ENCODE assay signal across 25 mouse cellular contexts in the genomic region with DNA sequence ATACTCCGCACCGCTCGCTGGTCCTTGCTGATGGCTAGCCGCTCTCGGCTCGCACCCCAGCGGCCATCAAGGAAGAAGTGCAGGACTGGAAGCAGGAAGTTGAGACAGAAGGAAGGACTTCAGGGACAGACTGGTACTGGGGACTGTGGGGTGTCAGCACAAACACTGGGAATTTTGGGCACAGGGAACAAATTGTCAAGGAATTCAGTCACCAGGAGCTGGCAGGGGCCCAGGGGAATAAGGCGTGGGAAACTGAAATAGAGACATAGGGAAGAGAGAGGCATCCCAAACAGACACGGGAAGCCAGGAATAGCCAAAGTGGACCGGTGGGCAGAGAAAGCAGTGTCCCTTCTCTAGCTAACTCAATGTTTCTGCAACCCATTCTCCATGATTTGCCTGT. TPM values are rescaled to one million over a fixed set of nuclear protein-coding genes. Genes with fewer than 3 reads are reported as not detected.
DNase-seq lines count a peak whose midpoint lies in the region; ATAC-seq lines count a peak whose summit lies in the region.
"Had no signal": no experiment of that assay in that cellular context is flagged by ENCODE, and none has a peak within 500 bp of the region (broad histone marks: within the 10 kb centered on the region; RNA-seq: fewer than 3 reads in every experiment).

No protein-coding gene starts in this region.

- 95% methylated on average over 10 of the region's 10 CpGs for WGBS in forebrain, embryonic 10.5 days
- 89% methylated on average over 10 of the region's 10 CpGs for WGBS in forebrain, embryonic 15.5 days

- no peak overlapping the region for H3K4me2 ChIP-seq in forebrain, embryonic 15.5 days (replicated peaks)
- H3K4me2 ChIP-seq: embryonic facial prominence, embryonic 12.5 days; embryonic facial prominence, embryonic 15.5 days; forebrain, embryonic 13.5 days; heart, embryonic 11.5 days; hindbrain, embryonic 12.5 days; hindbrain, embryonic 15.5 days had no signal

- no peak for ATAC-seq in forebrain, embryonic 15.5 days (replicated peaks)
- ATAC-seq: forebrain, embryonic 13.5 days had no signal

- no peak for DNase-seq in forebrain, embryonic 10.5 days (ENCODE audit: extremely low spot score, low spot score)
- peak; percentile 64 to 78 for DNase-seq in left cerebral cortex, adult 18-20 months (ENCODE audit: low spot score in 2 of 2)
- no peak for DNase-seq in left cerebral cortex, adult 11 months (ENCODE audit: low spot score)
- peak; percentile 39 for DNase-seq in testis, postnatal 10 days (ENCODE audit: low spot score)
- DNase-seq in testis, postnatal 14 days (ENCODE audit: low spot score), result no peak
- DNase-seq in thymus, adult 18-20 months, result no peak
- DNase-seq: adrenal gland, adult 2 months; adrenal gland, postnatal 14 days; B cell, adult 2 months; cerebellum, adult 11-12 months; cerebellum, adult 8-10 months; cerebellum, postnatal 25 days; gastrocnemius, adult 2 months; gastrocnemius, postnatal 14 days; heart, adult 11 months had no signal

- H3K9me3 ChIP-seq in forebrain, embryonic 10.5 days, result no peaks in the 10 kb centered on the region
- no peaks in the 10 kb centered on the region for H3K9me3 ChIP-seq in forebrain, embryonic 15.5 days
- H3K9me3 ChIP-seq: embryonic facial prominence, embryonic 12.5 days; embryonic facial prominence, embryonic 15.5 days; forebrain, embryonic 13.5 days; hindbrain, embryonic 12.5 days; hindbrain, embryonic 15.5 days had no signal

- peaks cover 66% of the 10 kb centered on the region for H3K36me3 ChIP-seq in forebrain, embryonic 10.5 days (replicated peaks)
- peaks cover 85% of the 10 kb centered on the region for H3K36me3 ChIP-seq in forebrain, embryonic 15.5 days

- H3K9ac ChIP-seq in forebrain, embryonic 15.5 days (replicated peaks), result no peak overlapping the region
- H3K9ac ChIP-seq: embryonic facial prominence, embryonic 12.5 days; embryonic facial prominence, embryonic 15.5 days; forebrain, embryonic 13.5 days; hindbrain, embryonic 12.5 days; hindbrain, embryonic 15.5 days had no signal

- H3K4me1 ChIP-seq in forebrain, embryonic 10.5 days, result peaks cover 23% of the 10 kb centered on the region
- H3K4me1 ChIP-seq in forebrain, embryonic 15.5 days, result no peaks in the 10 kb centered on the region
- H3K4me1 ChIP-seq: embryonic facial prominence, embryonic 12.5 days; hindbrain, embryonic 12.5 days; hindbrain, embryonic 15.5 days had no signal

- no peak overlapping the region for H3K4me3 ChIP-seq in forebrain, embryonic 10.5 days
- H3K4me3 ChIP-seq in forebrain, embryonic 15.5 days, result no peak overlapping the region
- H3K4me3 ChIP-seq: embryonic facial prominence, embryonic 12.5 days; embryonic facial prominence, embryonic 15.5 days; forebrain, embryonic 13.5 days; gastrocnemius, adult 2 months; hindbrain, embryonic 12.5 days; hindbrain, embryonic 15.5 days had no signal

- H3K27ac ChIP-seq in forebrain, embryonic 10.5 days, result peak overlapping the region; percentile 36; the same call in 1 of the 2 replicates
- H3K27ac ChIP-seq in forebrain, embryonic 15.5 days (replicated peaks), result no peak overlapping the region
- H3K27ac ChIP-seq: embryonic facial prominence, embryonic 12.5 days; embryonic facial prominence, embryonic 15.5 days; forebrain, embryonic 13.5 days; gastrocnemius, adult 2 months; hindbrain, embryonic 12.5 days; hindbrain, embryonic 15.5 days had no signal

- H3K27me3 ChIP-seq in forebrain, embryonic 10.5 days (ENCODE audit: poor library complexity, severe bottlenecking), result peaks cover 11% of the 10 kb centered on the region; the same call in 1 of the 2 replicates
- no peaks in the 10 kb centered on the region for H3K27me3 ChIP-seq in forebrain, embryonic 15.5 days
- H3K27me3 ChIP-seq: CH12.LX; embryonic facial prominence, embryonic 15.5 days; forebrain, embryonic 13.5 days; hindbrain, embryonic 15.5 days had no signal

RNA-seq across cellular contexts. Expression of gene Muc1, which starts 7.7 kb away (rescaled TPM):
- polyA plus RNA-seq in forebrain, embryonic 10.5 days (2016; fragmentation: Nextera tagmentation; extraction: Ambion mirVana), result 1.7 and 1.8 TPM in 2 replicates
- 1.1 and 1.8 TPM in 2 replicates for polyA plus RNA-seq in forebrain, embryonic 15.5 days (2015; fragmentation: Nextera tagmentation; extraction: Ambion mirVana)
- total RNA-seq in left cerebral cortex, adult 18-20 months (2021), result under 1 TPM; 0.45 to 0.63 TPM
- total RNA-seq: common myeloid progenitor, adult 5-6 weeks had no signal

RNA-seq across cellular contexts. Expression of gene Krtcap2, which starts 9.2 kb away (rescaled TPM):
- polyA plus RNA-seq in forebrain, embryonic 10.5 days (2016; fragmentation: Nextera tagmentation; extraction: Ambion mirVana), result 260 and 275 TPM in 2 replicates
- 192 and 205 TPM in 2 replicates for polyA plus RNA-seq in forebrain, embryonic 15.5 days (2015; fragmentation: Nextera tagmentation; extraction: Ambion mirVana)
- total RNA-seq in left cerebral cortex, adult 18-20 months (2021), result 10 to 100 TPM; 66.0 to 67.7 TPM

RNA-seq across cellular contexts. Expression of gene Trim46, which starts 9.6 kb away (rescaled TPM):
- 4.4 and 5.4 TPM in 2 replicates for polyA plus RNA-seq in forebrain, embryonic 10.5 days (2016; fragmentation: Nextera tagmentation; extraction: Ambion mirVana)
- 57.7 and 58.7 TPM in 2 replicates for polyA plus RNA-seq in forebrain, embryonic 15.5 days (2015; fragmentation: Nextera tagmentation; extraction: Ambion mirVana)
- 10 to 100 TPM; 76.1 to 77.1 TPM for total RNA-seq in left cerebral cortex, adult 18-20 months (2021)

RNA-seq across cellular contexts. Expression of gene Mtx1, which starts 9.6 kb away (rescaled TPM):
- polyA plus RNA-seq in forebrain, embryonic 10.5 days (2016; fragmentation: Nextera tagmentation; extraction: Ambion mirVana), result 227 and 242 TPM in 2 replicates
- 172 and 175 TPM in 2 replicates for polyA plus RNA-seq in forebrain, embryonic 15.5 days (2015; fragmentation: Nextera tagmentation; extraction: Ambion mirVana)
- 10 to 100 TPM; 83.2 to 97.1 TPM for total RNA-seq in left cerebral cortex, adult 18-20 months (2021)

RNA-seq across cellular contexts. Expression of gene Thbs3, which starts 21.5 kb away (rescaled TPM):
- polyA plus RNA-seq in forebrain, embryonic 10.5 days (2016; fragmentation: Nextera tagmentation; extraction: Ambion mirVana), result 65.8 and 78.2 TPM in 2 replicates
- 67.0 and 68.3 TPM in 2 replicates for polyA plus RNA-seq in forebrain, embryonic 15.5 days (2015; fragmentation: Nextera tagmentation; extraction: Ambion mirVana)
- 10 to 100 TPM; 16.0 to 19.4 TPM for total RNA-seq in left cerebral cortex, adult 18-20 months (2021)
- total RNA-seq: hematopoietic stem cell, adult 5-6 weeks had no signal

Comparison
In these comparisons a context has a peak if more than half of its experiments do, and no peak if none do; other contexts are left out.
1. DNase-seq: peak in left cerebral cortex, adult 18-20 months (2 of 2) and testis, postnatal 10 days (single experiment); none in forebrain, embryonic 10.5 days (single experiment), left cerebral cortex, adult 11 months (single experiment), testis, postnatal 14 days (single experiment) and thymus, adult 18-20 months (0 of 2).